Mouse (Mus musculus) embryonic facial prominence, embryonic 10.5 days (tissue): ENCODE measurements around the gene Dgkz. TPM values are rescaled to one million over a fixed set of nuclear protein-coding genes. Genes with fewer than 3 reads are reported as not detected.

ENCODE experiments used
- DNase-seq: peaks from one replicate; pipeline ENCODE4 v3.0.0-alpha.2; 2017; ENCODE audit warnings: low spot score
- H3K27ac ChIP-seq: fragments of 300-500 bp; sonication (generic); replicated peaks from 2 replicates; pipeline ENCODE4 v1.5.1; 2016; ENCODE audit warnings: mild to moderate bottlenecking
- H3K27me3 ChIP-seq: fragments of 300-500 bp; sonication (generic); replicated peaks from 2 replicates; pipeline ENCODE4 v1.6.1; 2016; ENCODE audit warnings: low read depth, mild to moderate bottlenecking; ENCODE audit not compliant: poor library complexity, severe bottlenecking
- H3K36me3 ChIP-seq: fragments of 300-500 bp; sonication (generic); replicated peaks from 2 replicates; pipeline ENCODE4 v1.6.1; 2016; ENCODE audit warnings: mild to moderate bottlenecking, moderate library complexity
- H3K4me1 ChIP-seq: fragments of 300-500 bp; sonication (generic); 2 replicates; pipeline ENCODE4 v1.6.1; 2016
- H3K4me3 ChIP-seq: fragments of 300-500 bp; sonication (generic); 2 replicates; pipeline ENCODE4 v1.5.1; 2016; ENCODE audit warnings: mild to moderate bottlenecking, moderate library complexity
- H3K9me3 ChIP-seq: fragments of 300-500 bp; sonication (generic); 2 replicates; pipeline ENCODE4 v1.6.1; 2016; ENCODE audit warnings: mild to moderate bottlenecking
- WGBS: fragments of 180-500 bp; shearing (Covaris S2); methylation state at CpG from one replicate; pipeline ENCODE4 v1.1.7; 2016; 5-methylcytosine and 5-hydroxymethylcytosine counted together
- polyA plus RNA-seq: library from polyadenylated mRNA; unstranded; fragments of >200 nt; fragmentation: Nextera tagmentation; extraction: Ambion mirVana; gene quantifications from 2 replicates; pipeline ENCODE4 v1.2.1, GENCODE M21; 2016

Dgkz gene
- 42.1 and 45.0 TPM in 2 replicates for polyA plus RNA-seq

GRCm38 (mm10) chr2:91975581-91976541, at the start of gene Dgkz:
Gene Dgkz (minus strand): TSS chr2:91975864.
- H3K27ac ChIP-seq = peak within 1 kb of the TSS; percentile 66
- peaks cover 88% of the 10 kb centered on the region for H3K27me3 ChIP-seq
- peak within 1 kb of the TSS; percentile 56 for H3K4me3 ChIP-seq
- H3K4me1 ChIP-seq = peaks cover 73% of the 10 kb centered on the region
- H3K36me3 ChIP-seq = no peaks in the 10 kb centered on the region
- under 1% methylated on average over 79 of the region's 79 CpGs for WGBS
- no peaks in the 10 kb centered on the region for H3K9me3 ChIP-seq
- peak; percentile 53 for DNase-seq

- Histone ChIP-seq H3K4me3 (no peak overlapping the region), H3K27me3 (peaks cover 74% of the 10 kb centered on the region), H3K27ac (no peak overlapping the region), H3K9me3 (no peaks in the 10 kb centered on the region), H3K4me1 (peaks cover 24% of the 10 kb centered on the region), H3K36me3 (no peaks in the 10 kb centered on the region)
- no peak for DNase-seq
- WGBS = 88% methylated on average over 2 of the region's 2 CpGs
These were observed 49.5 kb upstream of the Dgkz start for GRCm38 (mm10) chr2:92025202-92025601.

- no peaks in the 10 kb centered on the region for H3K9me3 ChIP-seq
- peak within 1 kb of the TSS; percentile 68 for H3K4me3 ChIP-seq
- under 1% methylated on average over 27 of the region's 27 CpGs for WGBS
- peaks cover 28% of the 10 kb centered on the region for H3K4me1 ChIP-seq
- peak within 1 kb of the TSS; percentile 55; the same call in 1 of the 2 replicates for H3K27ac ChIP-seq
- no peaks in the 10 kb centered on the region for H3K36me3 ChIP-seq
- peak; percentile 79 for DNase-seq
- H3K27me3 ChIP-seq = peaks cover 74% of the 10 kb centered on the region
These were observed 48.6 kb upstream of the Dgkz start, which contains the start of gene Creb3l1 for GRCm38 (mm10) chr2:92024274-92024672. Gene Creb3l1 (minus strand): TSS chr2:92024502.

DNA sequence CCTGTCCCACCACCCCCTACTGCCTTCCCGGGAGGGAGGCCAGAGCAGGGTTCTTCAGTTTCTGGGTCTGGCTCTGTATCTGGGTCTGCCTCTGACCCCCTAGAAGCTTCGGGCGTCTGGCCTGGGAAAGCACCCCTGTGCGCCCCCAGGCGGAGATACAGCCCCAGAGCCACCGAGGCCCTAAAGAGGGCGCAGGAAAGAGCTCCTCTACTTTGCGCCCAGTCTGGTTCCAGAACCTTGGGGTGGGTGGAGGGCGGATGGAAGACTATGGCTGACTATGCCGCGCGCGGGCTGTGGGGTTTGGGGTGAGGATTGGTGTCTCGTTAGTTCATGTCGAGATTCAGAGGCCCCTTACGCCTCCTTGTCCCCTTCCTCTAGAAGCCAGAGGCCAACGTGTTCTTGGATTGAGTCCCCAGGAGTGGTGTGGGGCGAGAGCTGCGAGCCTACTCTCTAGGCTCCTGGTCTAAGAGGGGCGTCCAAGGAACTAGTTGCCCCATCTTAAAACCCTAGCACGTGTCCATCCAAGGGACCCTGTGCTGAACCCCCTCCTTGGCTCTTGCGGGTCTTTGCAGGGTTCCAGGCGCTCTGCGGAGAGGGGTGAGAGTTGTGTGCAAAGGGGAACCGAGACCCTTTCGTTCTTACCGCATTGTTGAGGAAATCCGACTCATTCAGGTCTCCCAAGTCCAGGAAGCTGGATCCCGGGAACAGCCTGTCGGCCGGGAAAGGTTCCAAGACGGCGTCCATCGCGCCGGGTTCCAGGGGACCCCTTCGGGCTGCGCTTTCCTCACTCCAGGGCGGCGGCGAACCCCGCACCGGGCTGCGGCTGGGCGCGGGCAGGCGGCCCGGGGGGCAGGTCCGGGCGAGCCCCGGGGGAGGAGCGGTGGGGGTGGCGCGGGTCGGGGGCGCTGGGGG, 48.0 kb upstream of the Dgkz start:
- Histone ChIP-seq H3K27me3 (peaks cover 74% of the 10 kb centered on the region), H3K4me1 (peaks cover 34% of the 10 kb centered on the region), H3K36me3 (no peaks in the 10 kb centered on the region), H3K27ac (peak overlapping the region; percentile 55; the same call in 1 of the 2 replicates), H3K9me3 (no peaks in the 10 kb centered on the region), H3K4me3 (peak overlapping the region; percentile 68)
- DNase-seq = peak; percentile 45
- WGBS = 5% methylated on average over 52 of the region's 56 CpGs

GRCm38 (mm10) chr2:92020676-92021265, 45.1 kb upstream of the Dgkz start:
- Histone ChIP-seq H3K36me3 (no peaks in the 10 kb centered on the region), H3K4me3 (no peak overlapping the region), H3K27ac (0 out of 2 replicates have a peak overlapping the region, but pooled peaks have one; percentile 44), H3K9me3 (no peaks in the 10 kb centered on the region), H3K4me1 (peaks cover 47% of the 10 kb centered on the region), H3K27me3 (peaks cover 51% of the 10 kb centered on the region)
- WGBS = 55% methylated on average over 4 of the region's 4 CpGs
- DNase-seq = no peak

GRCm38 (mm10) chr2:92017440-92017839, 41.8 kb upstream of the Dgkz start:
- Histone ChIP-seq H3K4me1 (peaks cover 48% of the 10 kb centered on the region), H3K36me3 (no peaks in the 10 kb centered on the region), H3K27ac (no peak overlapping the region), H3K27me3 (peaks cover 18% of the 10 kb centered on the region), H3K4me3 (no peak overlapping the region), H3K9me3 (no peaks in the 10 kb centered on the region)
- WGBS = 69% methylated on average over 1 of the region's 1 CpGs
- no peak for DNase-seq

DNA sequence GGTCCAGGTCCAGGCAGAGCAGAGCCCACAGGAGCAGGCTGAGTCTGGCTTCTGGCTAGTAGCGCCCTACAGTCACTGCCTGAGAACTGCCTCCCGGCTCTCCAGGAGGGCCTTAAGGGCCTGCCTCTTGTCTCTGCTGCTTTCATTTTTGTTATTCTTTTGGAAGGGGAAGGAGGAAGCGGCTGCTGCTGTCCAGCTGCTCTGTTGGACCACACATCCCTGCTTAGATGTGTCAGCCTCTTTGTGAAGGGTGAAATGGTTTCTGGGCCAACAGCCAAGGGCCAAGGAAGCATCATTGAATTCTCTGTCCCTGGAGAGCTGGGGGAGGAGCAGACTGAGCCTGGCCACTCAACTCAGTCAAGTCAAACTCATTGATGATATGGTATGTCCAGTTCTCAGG, 41.3 kb upstream of the Dgkz start:
- H3K27ac ChIP-seq = no peak overlapping the region
- peaks cover 53% of the 10 kb centered on the region for H3K4me1 ChIP-seq
- H3K9me3 ChIP-seq = no peaks in the 10 kb centered on the region
- DNase-seq = no peak
- WGBS = 60% methylated on average over 3 of the region's 3 CpGs
- H3K36me3 ChIP-seq = no peaks in the 10 kb centered on the region
- H3K4me3 ChIP-seq = no peak overlapping the region
- peaks cover 13% of the 10 kb centered on the region for H3K27me3 ChIP-seq

GRCm38 (mm10) chr2:92014891-92015290, 39.2 kb upstream of the Dgkz start:
- WGBS = 83% methylated on average over 5 of the region's 5 CpGs
- no peak for DNase-seq
- Histone ChIP-seq H3K36me3 (no peaks in the 10 kb centered on the region), H3K27ac (no peak overlapping the region), H3K4me1 (peaks cover 44% of the 10 kb centered on the region), H3K9me3 (no peaks in the 10 kb centered on the region), H3K27me3 (peaks cover 9% of the 10 kb centered on the region; the same call in 1 of the 2 replicates), H3K4me3 (no peak overlapping the region)

- WGBS = 89% methylated on average over 6 of the region's 6 CpGs
- Histone ChIP-seq H3K4me1 (peaks cover 43% of the 10 kb centered on the region), H3K36me3 (no peaks in the 10 kb centered on the region), H3K27me3 (peaks cover 13% of the 10 kb centered on the region), H3K9me3 (no peaks in the 10 kb centered on the region), H3K4me3 (no peak overlapping the region), H3K27ac (no peak overlapping the region)
- DNase-seq = no peak
These were observed 38.6 kb upstream of the Dgkz start for GRCm38 (mm10) chr2:92014248-92014647.

DNA sequence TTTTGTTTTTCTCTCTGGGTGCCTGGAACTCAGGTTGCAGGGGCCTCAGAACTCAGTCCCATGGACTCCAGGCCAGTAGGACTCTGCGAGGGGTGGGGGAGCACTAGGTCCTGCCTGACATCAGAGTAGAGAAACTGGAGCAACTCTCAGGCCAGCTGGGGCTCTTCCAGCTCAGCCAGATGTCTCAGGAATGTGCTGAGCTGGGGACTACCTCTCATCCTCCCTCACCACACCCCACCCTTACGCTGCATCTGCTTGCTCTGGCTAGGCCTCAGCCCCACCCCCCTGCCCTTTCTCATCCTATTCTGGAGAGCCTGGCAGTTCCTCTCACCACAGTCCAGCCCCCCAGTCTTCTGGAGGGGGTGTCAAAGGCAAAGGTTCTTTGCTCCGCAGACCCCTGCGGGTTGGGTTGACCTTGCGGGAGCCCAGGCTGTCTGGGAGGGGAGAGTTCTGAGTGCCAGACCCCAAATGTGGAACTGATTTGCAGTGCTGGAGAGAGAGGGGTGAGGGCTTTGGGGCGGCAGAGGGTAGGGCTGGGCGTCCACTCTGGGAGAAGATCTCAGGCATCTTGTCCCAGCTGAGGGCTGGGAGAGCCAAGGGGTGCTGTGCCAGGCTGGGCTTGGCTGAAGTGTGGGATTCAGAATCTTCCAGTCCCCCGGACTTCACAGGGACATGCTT, 37.2 kb upstream of the Dgkz start:
- 31% methylated on average over 8 of the region's 8 CpGs for WGBS
- no peaks in the 10 kb centered on the region for H3K9me3 ChIP-seq
- H3K27me3 ChIP-seq = peaks cover 15% of the 10 kb centered on the region
- DNase-seq = peak; percentile 72
- peak overlapping the region; percentile 71 for H3K27ac ChIP-seq
- H3K4me1 ChIP-seq = peaks cover 47% of the 10 kb centered on the region
- peak overlapping the region; percentile 21; the same call in 1 of the 2 replicates for H3K4me3 ChIP-seq
- H3K36me3 ChIP-seq = no peaks in the 10 kb centered on the region

DNA sequence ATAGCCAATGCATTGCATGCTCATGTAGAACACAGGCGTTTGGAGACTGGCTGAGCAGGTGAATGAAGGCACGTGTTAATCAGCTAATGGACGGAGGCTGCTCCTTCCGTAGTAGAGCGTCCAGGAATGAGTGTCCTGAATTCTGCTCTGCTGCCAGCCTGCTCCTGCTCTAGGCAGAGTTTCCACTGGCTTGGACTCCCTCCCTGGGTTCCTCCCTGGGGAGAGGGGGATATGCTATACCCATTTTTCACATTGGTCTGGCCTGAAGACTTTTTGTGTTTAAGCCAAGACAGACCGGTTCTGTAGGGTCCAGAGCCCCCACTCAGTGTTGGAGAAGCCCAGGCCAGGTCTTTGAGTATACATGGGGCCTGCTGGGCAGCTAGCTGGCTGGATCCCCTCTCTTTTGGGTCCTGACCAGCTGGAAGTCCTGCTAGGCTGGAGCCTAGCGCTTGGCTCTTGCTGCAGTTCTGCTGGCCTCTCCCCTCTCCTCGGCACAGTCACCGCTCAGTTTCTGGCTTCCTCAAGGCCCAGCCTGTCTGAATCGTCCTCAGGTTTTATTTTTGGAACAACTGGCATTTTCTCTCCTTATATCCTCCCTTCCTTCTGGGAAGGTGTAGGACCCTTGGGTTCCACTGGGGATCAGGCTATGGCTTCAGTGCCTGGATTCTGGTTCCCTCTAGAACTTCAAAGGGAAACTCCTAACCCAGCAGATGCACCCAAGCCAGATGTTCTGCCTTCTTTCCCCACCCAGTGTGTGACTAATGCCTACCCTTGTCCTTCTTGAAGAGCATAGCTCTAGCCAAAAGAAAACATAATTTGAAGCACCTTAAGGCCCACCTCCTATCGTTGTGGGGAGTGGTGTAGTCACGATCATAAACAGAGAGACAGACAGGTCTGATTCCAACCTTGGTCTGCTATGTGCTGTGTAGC, 36.0 kb upstream of the Dgkz start:
- Histone ChIP-seq H3K9me3 (no peaks in the 10 kb centered on the region), H3K27ac (no peak overlapping the region), H3K4me1 (peaks cover 50% of the 10 kb centered on the region), H3K4me3 (0 out of 2 replicates have a peak overlapping the region, but pooled peaks have one; percentile 1), H3K27me3 (peaks cover 22% of the 10 kb centered on the region), H3K36me3 (no peaks in the 10 kb centered on the region)
- DNase-seq = no peak
- 84% methylated on average over 12 of the region's 12 CpGs for WGBS
